Mouse (Mus musculus): ENCODE measurements around the gene Lcn4. TPM values are rescaled to one million over a fixed set of nuclear protein-coding genes. Genes with fewer than 3 reads are reported as not detected.
A peak's percentile ranks its signal among the peaks of the same experiment; 100 is the strongest.
"Not testable (repeated sequence)": the region's sequence is repeated elsewhere in the genome, so short reads cannot be mapped to it uniquely, and the experiment has no call there.

Lcn4 gene
- not detected in 2 replicates for polyA plus RNA-seq (2015; fragmentation: Nextera tagmentation; extraction: Ambion mirVana)

GRCm38 (mm10) chr2:26671182-26671581 is at the start of gene Lcn4:
Gene Lcn4 (minus strand): TSS chr2:26671282.
- Histone ChIP-seq H3K4me2 (replicated peaks) (no peak within 1 kb of the TSS), H3K36me3 (no peaks in the 10 kb centered on the region), H3K27ac (no peak within 1 kb of the TSS), H3K4me3 (no peak within 1 kb of the TSS), H3K27me3 (no peaks in the 10 kb centered on the region), H3K9ac (no peak within 1 kb of the TSS), H3K9me3 (no peaks in the 10 kb centered on the region), H3K4me1 (no peaks in the 10 kb centered on the region)
- ATAC-seq (ENCODE audit: low FRiP score, low read depth): no peak
- 90% methylated on average over 3 of the region's 3 CpGs for WGBS

GRCm38 (mm10) chr2:26686171-26686675 is 15.1 kb upstream of the Lcn4 start:
- no peak for ATAC-seq (ENCODE audit: low FRiP score, low read depth)
- WGBS: 91% methylated on average over 1 of the region's 1 CpGs
- no peaks in the 10 kb centered on the region for H3K4me1 ChIP-seq
- no peak overlapping the region for H3K4me2 ChIP-seq (replicated peaks)
- H3K9ac ChIP-seq: no peak overlapping the region
- H3K27ac ChIP-seq: no peak overlapping the region
- no peaks in the 10 kb centered on the region for H3K9me3 ChIP-seq
- no peak overlapping the region for H3K4me3 ChIP-seq
- no peaks in the 10 kb centered on the region for H3K36me3 ChIP-seq
- no peaks in the 10 kb centered on the region for H3K27me3 ChIP-seq

- Histone ChIP-seq H3K4me2 (replicated peaks) (no peak overlapping the region), H3K4me1 (no peaks in the 10 kb centered on the region), H3K4me3 (no peak overlapping the region), H3K36me3 (no peaks in the 10 kb centered on the region), H3K9me3 (no peaks in the 10 kb centered on the region), H3K9ac (no peak overlapping the region), H3K27me3 (no peaks in the 10 kb centered on the region), H3K27ac (no peak overlapping the region)
- ATAC-seq (ENCODE audit: low FRiP score, low read depth): no peak
These were observed 2.3 kb downstream of the Lcn4 start for GRCm38 (mm10) chr2:26668746-26669145.

- ATAC-seq (ENCODE audit: low FRiP score, low read depth): not testable (repeated sequence)
- 77% methylated on average over 1 of the region's 1 CpGs for WGBS
These were observed 7.5 kb downstream of the Lcn4 start for GRCm38 (mm10) chr2:26663551-26663950.

GRCm38 (mm10) chr2:26663112-26663511 is 8.0 kb downstream of the Lcn4 start:
- Histone ChIP-seq H3K9me3 (no peaks in the 10 kb centered on the region), H3K27ac (no peak overlapping the region), H3K4me1 (peaks cover 5% of the 10 kb centered on the region), H3K4me3 (no peak overlapping the region), H3K36me3 (no peaks in the 10 kb centered on the region), H3K9ac (no peak overlapping the region), H3K4me2 (replicated peaks) (no peak overlapping the region), H3K27me3 (peaks cover 17% of the 10 kb centered on the region; the same call in 1 of the 2 replicates)
- WGBS: 83% methylated on average over 10 of the region's 10 CpGs
- ATAC-seq (ENCODE audit: low FRiP score, low read depth): no peak

More at GRCm38 (mm10) chr2:26663551-26663950, 7.5 kb downstream of the Lcn4 start:
- H3K4me1 ChIP-seq; H3K9ac ChIP-seq; H3K4me2 ChIP-seq (replicated peaks); H3K4me3 ChIP-seq; H3K9me3 ChIP-seq; H3K27ac ChIP-seq; H3K36me3 ChIP-seq: not testable (repeated sequence)
- H3K27me3 ChIP-seq: peaks cover 17% of the 10 kb centered on the region; the same call in 1 of the 2 replicates

GRCm38 (mm10) chr2:26662509-26662882 is 8.6 kb downstream of the Lcn4 start:
- 73% methylated on average over 13 of the region's 13 CpGs for WGBS
- H3K27me3 ChIP-seq: peaks cover 17% of the 10 kb centered on the region; the same call in 1 of the 2 replicates
- ATAC-seq (ENCODE audit: low FRiP score, low read depth): no peak
- H3K9ac ChIP-seq: no peak overlapping the region
- H3K4me1 ChIP-seq: peaks cover 5% of the 10 kb centered on the region
- no peak overlapping the region for H3K4me2 ChIP-seq (replicated peaks)
- no peak overlapping the region for H3K4me3 ChIP-seq
- H3K27ac ChIP-seq: no peak overlapping the region
- H3K36me3 ChIP-seq: no peaks in the 10 kb centered on the region
- H3K9me3 ChIP-seq: no peaks in the 10 kb centered on the region

GRCm38 (mm10) chr2:26661768-26662508 is 9.1 kb downstream of the Lcn4 start:
- ATAC-seq (ENCODE audit: low FRiP score, low read depth): no peak; the same call in 1 of the 2 replicates
- H3K27ac ChIP-seq: no peak overlapping the region
- peaks cover 5% of the 10 kb centered on the region for H3K4me1 ChIP-seq
- peak overlapping the region; percentile 65 for H3K4me2 ChIP-seq (replicated peaks)
- 48% methylated on average over 29 of the region's 29 CpGs for WGBS
- H3K9ac ChIP-seq: no peak overlapping the region
- no peaks in the 10 kb centered on the region for H3K36me3 ChIP-seq
- peaks cover 17% of the 10 kb centered on the region; the same call in 1 of the 2 replicates for H3K27me3 ChIP-seq
- H3K4me3 ChIP-seq: peak overlapping the region; percentile 31
- no peaks in the 10 kb centered on the region for H3K9me3 ChIP-seq

- peaks cover 17% of the 10 kb centered on the region; the same call in 1 of the 2 replicates for H3K27me3 ChIP-seq
- no peak overlapping the region for H3K27ac ChIP-seq
- no peak overlapping the region for H3K9ac ChIP-seq
- ATAC-seq (ENCODE audit: low FRiP score, low read depth): no peak
- H3K9me3 ChIP-seq: no peaks in the 10 kb centered on the region
- peak overlapping the region; percentile 31 for H3K4me3 ChIP-seq
- H3K36me3 ChIP-seq: no peaks in the 10 kb centered on the region
- H3K4me2 ChIP-seq (replicated peaks): peak overlapping the region; percentile 65
- WGBS: 3% methylated on average over 19 of the region's 20 CpGs
- H3K4me1 ChIP-seq: peaks cover 5% of the 10 kb centered on the region
These were observed 9.8 kb downstream of the Lcn4 start for GRCm38 (mm10) chr2:26661143-26661752.

GRCm38 (mm10) chr2:26657426-26657825 is 13.7 kb downstream of the Lcn4 start:
- Histone ChIP-seq H3K36me3 (no peaks in the 10 kb centered on the region), H3K27ac (no peak overlapping the region), H3K4me3 (no peak overlapping the region), H3K9me3 (no peaks in the 10 kb centered on the region), H3K4me1 (peaks cover 5% of the 10 kb centered on the region), H3K27me3 (peaks cover 10% of the 10 kb centered on the region; the same call in 1 of the 2 replicates), H3K9ac (no peak overlapping the region), H3K4me2 (replicated peaks) (no peak overlapping the region)
- 80% methylated on average over 2 of the region's 2 CpGs for WGBS
- no peak for ATAC-seq (ENCODE audit: low FRiP score, low read depth)

- Histone ChIP-seq H3K36me3 (no peaks in the 10 kb centered on the region), H3K27ac (no peak overlapping the region), H3K9ac (no peak overlapping the region), H3K4me1 (no peaks in the 10 kb centered on the region), H3K4me3 (no peak overlapping the region), H3K9me3 (no peaks in the 10 kb centered on the region), H3K4me2 (replicated peaks) (no peak overlapping the region), H3K27me3 (no peaks in the 10 kb centered on the region)
- no peak for ATAC-seq (ENCODE audit: low FRiP score, low read depth)
- 83% methylated on average over 1 of the region's 1 CpGs for WGBS
These were observed 16.4 kb downstream of the Lcn4 start for GRCm38 (mm10) chr2:26654687-26655086.

- Histone ChIP-seq H3K9ac (no peak overlapping the region), H3K36me3 (no peaks in the 10 kb centered on the region), H3K4me2 (replicated peaks) (no peak overlapping the region), H3K27ac (no peak overlapping the region), H3K9me3 (no peaks in the 10 kb centered on the region), H3K4me1 (no peaks in the 10 kb centered on the region), H3K4me3 (no peak overlapping the region), H3K27me3 (no peaks in the 10 kb centered on the region)
- peak; percentile 93 for ATAC-seq (ENCODE audit: low FRiP score, low read depth)
- WGBS: 29% methylated on average over 3 of the region's 3 CpGs
These were observed 24.3 kb downstream of the Lcn4 start for GRCm38 (mm10) chr2:26646643-26647293.

GRCm38 (mm10) chr2:26643942-26644341 is 27.1 kb downstream of the Lcn4 start:
- WGBS: 63% methylated on average over 2 of the region's 2 CpGs
- Histone ChIP-seq H3K4me3 (no peak overlapping the region), H3K9ac (no peak overlapping the region), H3K27me3 (no peaks in the 10 kb centered on the region), H3K4me1 (peaks cover 11% of the 10 kb centered on the region), H3K27ac (no peak overlapping the region), H3K36me3 (no peaks in the 10 kb centered on the region; the same call in 1 of the 2 replicates), H3K9me3 (no peaks in the 10 kb centered on the region), H3K4me2 (replicated peaks) (no peak overlapping the region)
- ATAC-seq (ENCODE audit: low FRiP score, low read depth): no peak

All from limb, embryonic 13.5 days (tissue).